Mouse (Mus musculus) adrenal gland, adult 10 weeks (tissue): ENCODE measurements around the gene Ripor2. TPM values are rescaled to one million over a fixed set of nuclear protein-coding genes. Genes with fewer than 3 reads are reported as not detected.

ENCODE experiments used
- polyA plus RNA-seq: library from polyadenylated mRNA; stranded (reverse); fragments of 350-450 nt; fragmentation: Illumina TruSeq; extraction: RNeasy Lipid Tissue Mini Kit (QIAGEN cat#74804); gene quantifications from one replicate; pipeline ENCODE4 v1.2.3, GENCODE M21; 2014; ENCODE audit warnings: low read depth, low replicate concordance

Gene Ripor2
- polyA plus RNA-seq = 1.5 TPM

DNA sequence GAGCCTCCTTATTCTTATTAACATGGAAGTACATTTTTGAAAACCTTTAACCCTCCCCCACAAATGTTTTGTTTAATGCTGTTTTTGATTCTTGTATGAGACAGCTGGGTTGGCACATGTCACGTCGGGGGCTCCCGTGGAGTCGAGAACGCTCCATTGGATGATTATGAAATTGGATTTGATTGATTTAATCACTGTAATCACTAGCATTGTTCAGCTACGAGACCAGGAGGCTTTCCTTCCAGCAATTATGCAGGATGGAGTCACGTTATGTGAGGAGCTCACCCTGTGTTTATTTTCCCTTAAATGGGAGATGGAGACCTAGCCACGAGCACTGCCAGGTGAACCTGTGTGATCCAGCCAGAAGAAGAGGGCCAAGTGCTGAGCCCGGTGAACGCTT, at the start of gene Ripor2:
Gene Ripor2, plus strand, starts transcription at position 357 of the 400 bp plus-strand sequence.

DNA sequence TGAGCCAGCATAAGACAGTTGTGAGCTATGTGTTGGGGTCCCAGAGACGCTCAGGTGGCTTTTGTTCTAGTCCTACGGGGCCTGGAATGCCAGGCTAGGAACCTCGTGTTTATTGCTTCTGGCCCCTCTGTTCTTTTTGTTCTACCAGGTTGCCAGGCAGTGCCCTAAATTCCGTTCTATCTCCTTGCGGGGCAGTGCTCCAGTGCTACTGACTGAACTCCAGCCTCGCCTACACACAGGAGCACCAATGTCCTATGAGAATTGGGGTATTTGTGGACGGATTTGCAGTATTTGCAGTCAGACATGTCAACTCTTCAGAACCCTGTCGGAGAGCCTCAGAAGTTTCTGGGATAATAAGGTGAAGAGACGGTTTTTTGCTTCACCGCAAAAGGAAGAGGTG, 159.0 kb downstream of the Ripor2 start, which contains the start of gene Armh2:
Gene Armh2, plus strand, starts transcription at position 205 of the 400 bp plus-strand sequence.

DNA sequence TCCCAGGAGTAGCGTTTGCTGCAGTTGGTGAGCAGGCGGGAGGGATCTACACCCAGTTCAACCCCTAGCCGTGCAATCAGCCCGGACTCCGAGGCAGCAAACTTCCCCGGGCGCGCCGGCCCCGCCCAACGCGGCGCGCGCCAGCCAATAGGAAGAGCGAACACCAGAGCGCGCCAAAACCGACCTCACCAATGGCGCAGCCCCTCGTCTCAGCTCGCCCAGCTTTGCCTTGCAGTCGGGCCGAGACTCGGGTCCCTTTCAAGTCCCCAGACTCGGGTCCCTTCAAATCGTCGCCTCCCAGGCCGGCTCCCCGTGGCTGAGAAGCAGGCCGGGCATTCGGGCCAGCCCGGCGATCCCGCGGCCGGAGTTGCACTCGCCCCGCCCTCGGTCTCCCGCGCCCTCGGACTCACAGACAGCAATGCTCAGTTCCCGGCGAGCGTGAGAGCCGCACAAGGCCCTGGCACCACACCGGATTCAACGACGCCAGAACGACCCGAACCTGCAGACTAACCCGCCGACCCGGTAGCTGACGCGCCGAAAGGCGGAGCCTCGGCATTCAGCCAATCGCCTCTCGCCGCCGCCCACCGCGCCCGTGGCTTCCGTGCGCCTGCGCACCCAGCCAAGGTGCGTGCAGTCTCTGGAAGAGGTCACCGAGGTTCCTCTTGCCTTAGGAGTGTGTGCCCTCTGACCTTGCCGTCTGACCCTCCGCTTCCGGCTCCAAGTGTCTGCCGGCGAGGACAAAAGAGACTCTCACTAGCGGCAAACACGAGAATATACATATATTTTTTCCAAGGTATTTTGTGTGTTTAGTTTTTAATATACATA, 179.6 kb downstream of the Ripor2 start, which contains the start of gene Gmnn:
Gene Gmnn, minus strand, starts transcription at position 521 of the 825 bp plus-strand sequence.

Other genes starting within 250 kb of the Ripor2 start
- gene Armh2, start 159.0 kb downstream of the Ripor2 start, polyA plus RNA-seq = not detected
- 22.3 TPM for gene Gmnn, start 179.7 kb downstream of the Ripor2 start, polyA plus RNA-seq
- gene BC005537, start 219.5 kb downstream of the Ripor2 start, polyA plus RNA-seq = 360 TPM
- gene Acot13, start 249.4 kb downstream of the Ripor2 start, polyA plus RNA-seq = 73.1 TPM
- 105 TPM for gene Tdp2, start 249.5 kb downstream of the Ripor2 start, polyA plus RNA-seq